Comparison of ENCODE assay signal across 23 mouse cellular contexts in genomic region chrX:49075055-49075454, GRCm38 (mm10).
DNase-seq lines count a peak whose midpoint lies in the region; ATAC-seq and TF ChIP-seq lines count a peak whose summit lies in the region.
"Had no signal": no experiment of that assay in that cellular context is flagged by ENCODE, and none has a peak within 500 bp of the region (broad histone marks: within the 10 kb centered on the region; RNA-seq: fewer than 3 reads in every experiment).

No protein-coding gene starts in this region.

- no peak for TF ChIP-seq RAD21 in CH12.LX (IDR thresholded peaks at IDR 0.05; ENCODE audit: low read depth, low read length)

- in situ Hi-C loops in CH12.LX (cut with MboI; ENCODE audit: low pct_ligation_motif_present, low pct_unique_long_range_greater_than_20kb, low sequenced_read_pairs), result no loop called here

- TF ChIP-seq EP300 in CH12.LX (IDR thresholded peaks at IDR 0.05; ENCODE audit: low read length), result peak; percentile 14; the same call in 1 of the 2 replicates

- ATAC-seq in kidney, embryonic 14.5 days (ENCODE audit: low FRiP score, low TSS enrichment), result no peak
- peak; percentile 75 for ATAC-seq in granulocyte monocyte progenitor cell, adult 5-6 weeks (replicated peaks; ENCODE audit: poor library complexity, severe bottlenecking)
- ATAC-seq in megakaryocyte progenitor cell, adult 5-6 weeks (replicated peaks; ENCODE audit: poor library complexity), result peak; percentile 73
- ATAC-seq: forebrain, embryonic 15.5 days had no signal

- H3K9ac ChIP-seq in kidney, embryonic 14.5 days (ENCODE audit: low read depth, low read length), result no peak overlapping the region
- H3K9ac ChIP-seq in CH12.LX (ENCODE audit: insufficient read depth, low read depth), result no peak overlapping the region
- H3K9ac ChIP-seq: forebrain, embryonic 15.5 days; heart, embryonic 15.5 days; hindbrain, embryonic 14.5 days had no signal

- TF ChIP-seq CTCF in CH12.LX (conservative IDR thresholded peaks at IDR 0.05 in 1 of 2, IDR thresholded peaks at IDR 0.05 in 1 of 2; ENCODE audit: low read depth in 2 of 2, low read length in 2 of 2), result no peak

- H3K4me3 ChIP-seq in kidney, embryonic 14.5 days (ENCODE audit: low read length), result no peak overlapping the region
- H3K4me3 ChIP-seq in CH12.LX (replicated peaks in 1 of 3; ENCODE audit: low read depth in 2 of 3, low read length in 2 of 3, poor library complexity in 1 of 3), result no peak overlapping the region
- H3K4me3 ChIP-seq: embryonic facial prominence, embryonic 10.5 days; erythroblast, embryonic 14.5 days; forebrain, embryonic 10.5 days; forebrain, embryonic 15.5 days; heart, adult 2 months; heart, embryonic 15.5 days; hindbrain, embryonic 10.5 days had no signal

- WGBS in kidney, embryonic 14.5 days, result 84% methylated on average over 6 of the region's 6 CpGs

- TF ChIP-seq POLR2A in CH12.LX (IDR thresholded peaks at IDR 0.05; ENCODE audit: low read depth, low read length), result no peak

- dilution Hi-C loops in CH12.LX (cut with MboI; ENCODE audit: extremely low pct_ligation_motif_present, extremely low pct_unique_long_range_greater_than_20kb, low sequenced_read_pairs), result no loop called here

- DNase-seq in kidney, postnatal 10 days, result peak; percentile 4
- DNase-seq in CH12.LX (ENCODE audit: extremely low read depth), result peak; percentile 38
- DNase-seq in urinary bladder, postnatal 36 days (ENCODE audit: low spot score in 2 of 2), result no peak
- DNase-seq in right cerebral cortex, postnatal 36 days (ENCODE audit: low spot score in 2 of 2), result no peak
- DNase-seq in layer of hippocampus, postnatal 10 days (ENCODE audit: low spot score in 2 of 2), result no peak
- DNase-seq: adrenal gland, postnatal 14 days; cerebellum, adult 11-12 months; cerebellum, adult 9-10 months; cerebellum, postnatal 25 days; gastrocnemius, postnatal 10 days; heart, adult 2 months; heart, postnatal 14 days had no signal

- H3K79me2 ChIP-seq in CH12.LX (replicated peaks; ENCODE audit: control insufficient read depth, extremely low read depth, insufficient read depth, poor library complexity, severe bottlenecking), result no peaks in the 10 kb centered on the region

- H3K4me1 ChIP-seq in kidney, embryonic 14.5 days (ENCODE audit: control insufficient read depth, insufficient read depth, low read length), result no peaks in the 10 kb centered on the region
- H3K4me1 ChIP-seq in CH12.LX (ENCODE audit: control insufficient read depth in 1 of 2, insufficient read depth in 2 of 2), result peaks cover 4 to 10% of the 10 kb centered on the region in 2 experiments; a peak in 2 of 4 replicates
- H3K4me1 ChIP-seq: embryonic facial prominence, embryonic 10.5 days; forebrain, embryonic 10.5 days; heart, embryonic 15.5 days; hindbrain, embryonic 10.5 days had no signal

- H3K36me3 ChIP-seq in kidney, embryonic 14.5 days (ENCODE audit: control insufficient read depth, insufficient read depth, low read length), result no peaks in the 10 kb centered on the region
- peaks cover 0 to 2% of the 10 kb centered on the region in 2 experiments for H3K36me3 ChIP-seq in CH12.LX (replicated peaks in 1 of 2; ENCODE audit: control insufficient read depth in 1 of 2, insufficient read depth in 1 of 2, low read length in 1 of 2)
- H3K36me3 ChIP-seq: embryonic facial prominence, embryonic 10.5 days; forebrain, embryonic 10.5 days; forebrain, embryonic 15.5 days; heart, embryonic 15.5 days; hindbrain, embryonic 10.5 days had no signal

- no peaks in the 10 kb centered on the region for H3K27me3 ChIP-seq in kidney, embryonic 14.5 days (ENCODE audit: control insufficient read depth, insufficient read depth, low read length)
- H3K27me3 ChIP-seq in CH12.LX (replicated peaks), result no peaks in the 10 kb centered on the region
- H3K27me3 ChIP-seq: forebrain, embryonic 15.5 days; heart, embryonic 15.5 days had no signal

- no peak overlapping the region for H3K4me2 ChIP-seq in kidney, embryonic 14.5 days (replicated peaks; ENCODE audit: low read depth, low read length)
- H3K4me2 ChIP-seq in CH12.LX (ENCODE audit: insufficient read depth, low read depth, poor library complexity, severe bottlenecking), result no peak overlapping the region
- H3K4me2 ChIP-seq: forebrain, embryonic 15.5 days; heart, embryonic 11.5 days; heart, embryonic 15.5 days; hindbrain, embryonic 14.5 days had no signal

- H3K9me3 ChIP-seq in kidney, embryonic 14.5 days (ENCODE audit: control insufficient read depth, low read length), result no peaks in the 10 kb centered on the region
- H3K9me3 ChIP-seq in CH12.LX (replicated peaks; ENCODE audit: low read length), result no peaks in the 10 kb centered on the region
- H3K9me3 ChIP-seq: embryonic facial prominence, embryonic 10.5 days; forebrain, embryonic 10.5 days; forebrain, embryonic 15.5 days; heart, embryonic 15.5 days; hindbrain, embryonic 10.5 days had no signal

- no peak overlapping the region for H3K27ac ChIP-seq in kidney, embryonic 14.5 days (ENCODE audit: low read depth, low read length)
- H3K27ac ChIP-seq in CH12.LX (ENCODE audit: insufficient read depth, low read depth), result no peak overlapping the region
- H3K27ac ChIP-seq: embryonic facial prominence, embryonic 10.5 days; forebrain, embryonic 10.5 days; forebrain, embryonic 15.5 days; heart, adult 2 months; heart, embryonic 15.5 days; hindbrain, embryonic 10.5 days; hindbrain, embryonic 14.5 days had no signal

TF ChIP-seq in CH12.LX, 34 proteins besides CTCF, POLR2A, EP300 and RAD21:
- no peak for TF ChIP-seq SIN3A (IDR thresholded peaks at IDR 0.05; ENCODE audit: low read length)
- TF ChIP-seq IRF4 (IDR thresholded peaks at IDR 0.05; ENCODE audit: low read depth, low read length), result 0 out of 2 replicates have a peak, but pooled peaks have one; percentile 31
- TF ChIP-seq NELFE (IDR thresholded peaks at IDR 0.05; ENCODE audit: low read depth, low read length), result no peak
- no peak for TF ChIP-seq MAFK (IDR thresholded peaks at IDR 0.05; ENCODE audit: insufficient replicate concordance, low read length)
- TF ChIP-seq CHD1 (IDR thresholded peaks at IDR 0.05; ENCODE audit: low read depth, low read length), result no peak
- no peak for TF ChIP-seq USF2 (conservative IDR thresholded peaks at IDR 0.05; ENCODE audit: low read depth, low read length)
- TF ChIP-seq ZNF384 (IDR thresholded peaks at IDR 0.05; ENCODE audit: low read depth, low read length), result peak; percentile 41; the same call in 1 of the 2 replicates
- TF ChIP-seq TCF12 (IDR thresholded peaks at IDR 0.05; ENCODE audit: low read depth, low read length), result no peak

Comparison
In these comparisons a context has a peak if more than half of its experiments do, and no peak if none do; other contexts are left out.
1. DNase-seq: peak in kidney, postnatal 10 days (single experiment) and CH12.LX (single experiment); none in urinary bladder, postnatal 36 days (0 of 2), right cerebral cortex, postnatal 36 days (0 of 2) and layer of hippocampus, postnatal 10 days (0 of 2).